Mouse (Mus musculus): ENCODE measurements around the gene Polg2. TPM values are rescaled to one million over a fixed set of nuclear protein-coding genes. Genes with fewer than 3 reads are reported as not detected.
A peak's percentile ranks its signal among the peaks of the same experiment; 100 is the strongest.

The Polg2 gene
- polyA plus RNA-seq, 1 experiment = 4.4 TPM

DNA sequence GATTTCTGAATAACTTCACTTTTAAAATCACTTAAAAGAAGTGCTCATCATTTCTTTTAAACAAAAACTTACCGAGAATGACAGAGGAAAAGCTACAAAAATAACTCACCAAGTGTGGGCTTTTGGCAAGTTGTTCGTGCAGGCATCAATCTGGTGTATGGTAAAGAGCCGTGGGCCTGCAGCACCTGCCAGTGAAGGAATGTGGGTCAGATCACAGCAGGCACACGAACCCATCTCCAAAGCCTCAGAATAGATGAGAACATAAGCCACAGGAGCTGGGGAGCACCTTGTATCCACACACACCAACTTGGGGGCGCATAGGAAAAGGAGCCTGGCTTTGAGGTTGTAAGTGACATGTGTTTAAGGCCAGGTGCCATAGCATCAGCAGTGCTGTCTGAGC lies 43.6 kb upstream of the Polg2 start:
- Histone ChIP-seq H3K36me3 (ENCODE audit: control insufficient read depth, insufficient read depth) (peaks cover 23% of the 10 kb centered on the region), H3K4me3 (no peak overlapping the region), H3K79me2 (ENCODE audit: control insufficient read depth, insufficient read depth) (no peaks in the 10 kb centered on the region), H3K4me2 (ENCODE audit: low read depth) (no peak overlapping the region), H3ac (ENCODE audit: control insufficient read depth, insufficient read length) (no peak overlapping the region), H3K27me3 (ENCODE audit: control insufficient read depth, insufficient read depth, insufficient read length) (no peaks in the 10 kb centered on the region)
- no peak for TF ChIP-seq SRF (IDR thresholded peaks at IDR 0.05; ENCODE audit: control insufficient read depth, insufficient read length, low read depth)
- no peak for TF ChIP-seq TCF12 (IDR thresholded peaks at IDR 0.05; ENCODE audit: insufficient read depth, poor library complexity, severe bottlenecking)
- TF ChIP-seq REST (IDR thresholded peaks at IDR 0.05; ENCODE audit: insufficient read depth, insufficient read length) = no peak
- TF ChIP-seq POLR2AphosphoS2 (IDR thresholded peaks at IDR 0.05; ENCODE audit: insufficient read length, low read depth) = no peak
- TF ChIP-seq POLR2A (IDR thresholded peaks at IDR 0.05; ENCODE audit: insufficient read length, low read depth) = no peak
- no peak for TF ChIP-seq E2F4 (IDR thresholded peaks at IDR 0.05; ENCODE audit: insufficient read depth)
- no peak for TF ChIP-seq TCF3 (IDR thresholded peaks at IDR 0.05; ENCODE audit: insufficient read length, low read depth)
- TF ChIP-seq MYOD1 (IDR thresholded peaks at IDR 0.05; ENCODE audit: control insufficient read depth in 1 of 3, insufficient read length in 2 of 3, low read depth in 2 of 3) = peak in 1 of 3 experiments; percentile 10
- TF ChIP-seq MYOG (IDR thresholded peaks at IDR 0.05; ENCODE audit: control insufficient read depth in 1 of 3, insufficient read depth in 1 of 3, insufficient read length in 2 of 3, low read depth in 2 of 3) = no peak

DNA sequence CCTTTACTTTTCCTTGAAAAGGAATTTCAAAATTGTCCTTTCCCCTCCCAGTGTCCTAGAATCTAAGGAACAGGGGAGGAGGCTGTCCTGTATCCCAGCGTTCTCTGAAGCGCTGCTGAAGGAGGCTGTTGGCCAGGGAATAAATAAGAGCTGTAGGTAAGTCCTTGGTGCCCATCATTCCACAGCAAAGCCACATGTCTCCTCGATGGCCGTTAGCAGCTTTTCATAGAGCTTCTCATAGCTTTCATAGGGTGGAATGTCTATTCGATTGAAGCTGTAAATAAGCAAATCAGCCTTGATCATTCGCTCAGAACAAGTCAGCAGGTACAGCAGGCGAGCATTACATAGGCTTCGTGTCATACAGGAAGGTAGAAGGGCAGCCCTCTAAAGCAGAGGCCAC lies 43.2 kb upstream of the Polg2 start:
- TF ChIP-seq MYOG (IDR thresholded peaks at IDR 0.05; ENCODE audit: control insufficient read depth in 1 of 3, insufficient read depth in 1 of 3, insufficient read length in 2 of 3, low read depth in 2 of 3) = no peak
- no peak for TF ChIP-seq POLR2A (IDR thresholded peaks at IDR 0.05; ENCODE audit: insufficient read length, low read depth)
- TF ChIP-seq TCF12 (IDR thresholded peaks at IDR 0.05; ENCODE audit: insufficient read depth, poor library complexity, severe bottlenecking) = no peak
- no peak for TF ChIP-seq SRF (IDR thresholded peaks at IDR 0.05; ENCODE audit: control insufficient read depth, insufficient read length, low read depth)
- no peak for TF ChIP-seq REST (IDR thresholded peaks at IDR 0.05; ENCODE audit: insufficient read depth, insufficient read length)
- TF ChIP-seq MAX (IDR thresholded peaks at IDR 0.05; ENCODE audit: low read depth) = no peak
- no peak for TF ChIP-seq CEBPB (IDR thresholded peaks at IDR 0.05; ENCODE audit: insufficient read depth, poor library complexity, severe bottlenecking)
- TF ChIP-seq USF1 (IDR thresholded peaks at IDR 0.05; ENCODE audit: low read depth) = no peak
- TF ChIP-seq MYOD1 (IDR thresholded peaks at IDR 0.05; ENCODE audit: control insufficient read depth in 1 of 3, insufficient read length in 2 of 3, low read depth in 2 of 3) = no peak
- no peak for TF ChIP-seq POLR2AphosphoS2 (IDR thresholded peaks at IDR 0.05; ENCODE audit: insufficient read length, low read depth)
- no peak for TF ChIP-seq E2F4 (IDR thresholded peaks at IDR 0.05; ENCODE audit: insufficient read depth)
- no peak for TF ChIP-seq TCF3 (IDR thresholded peaks at IDR 0.05; ENCODE audit: insufficient read length, low read depth)
- H3K4me3 ChIP-seq = no peak overlapping the region
- H3K27me3 ChIP-seq (ENCODE audit: control insufficient read depth, insufficient read depth, insufficient read length) = no peaks in the 10 kb centered on the region
- no peaks in the 10 kb centered on the region for H3K79me2 ChIP-seq (ENCODE audit: control insufficient read depth, insufficient read depth)
- H3K4me2 ChIP-seq (ENCODE audit: low read depth) = no peak overlapping the region
- H3K36me3 ChIP-seq (ENCODE audit: control insufficient read depth, insufficient read depth) = peaks cover 25% of the 10 kb centered on the region
- H3ac ChIP-seq (ENCODE audit: control insufficient read depth, insufficient read length) = no peak overlapping the region

- Histone ChIP-seq H3ac (ENCODE audit: control insufficient read depth, insufficient read length) (no peak overlapping the region), H3K4me2 (ENCODE audit: low read depth) (no peak overlapping the region)
These were observed 42.1 kb upstream of the Polg2 start for GRCm38 (mm10) chr11:106821397-106821796.

GRCm38 (mm10) chr11:106820972-106821371 lies 41.6 kb upstream of the Polg2 start:
- peaks cover 23% of the 10 kb centered on the region for H3K36me3 ChIP-seq (ENCODE audit: control insufficient read depth, insufficient read depth)
- no peaks in the 10 kb centered on the region for H3K27me3 ChIP-seq (ENCODE audit: control insufficient read depth, insufficient read depth, insufficient read length)

More at GRCm38 (mm10) chr11:106821397-106821796, 42.1 kb upstream of the Polg2 start:
- TF ChIP-seq E2F4 (IDR thresholded peaks at IDR 0.05; ENCODE audit: insufficient read depth) = no peak
- H3K4me3 ChIP-seq = no peak overlapping the region
- H3K36me3 ChIP-seq (ENCODE audit: control insufficient read depth, insufficient read depth) = peaks cover 22% of the 10 kb centered on the region
- H3K27me3 ChIP-seq (ENCODE audit: control insufficient read depth, insufficient read depth, insufficient read length) = no peaks in the 10 kb centered on the region
- H3K79me2 ChIP-seq (ENCODE audit: control insufficient read depth, insufficient read depth) = no peaks in the 10 kb centered on the region

DNA sequence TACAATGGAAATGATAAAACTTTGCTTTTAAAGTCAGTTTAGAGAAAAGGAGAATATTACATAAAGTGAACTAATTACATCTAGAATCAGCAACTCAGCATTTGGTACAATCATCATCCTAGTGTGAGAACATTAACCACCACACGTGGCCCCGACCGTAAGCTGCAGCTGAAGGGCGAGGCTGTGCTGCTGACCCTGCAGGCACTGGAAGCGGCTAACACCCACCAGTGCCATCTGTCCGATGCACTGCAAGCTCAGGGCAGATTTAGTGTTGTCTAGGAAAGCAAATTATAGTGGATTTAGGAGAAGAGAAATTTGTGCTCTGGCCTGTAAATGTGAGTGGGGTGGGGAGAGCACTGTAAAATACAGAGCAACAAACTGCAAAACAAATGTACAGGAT lies 40.9 kb upstream of the Polg2 start:
- H3K4me2 ChIP-seq (ENCODE audit: low read depth) = no peak overlapping the region
- no peaks in the 10 kb centered on the region for H3K79me2 ChIP-seq (ENCODE audit: control insufficient read depth, insufficient read depth)
- H3K4me3 ChIP-seq = no peak overlapping the region
- TF ChIP-seq MAX (IDR thresholded peaks at IDR 0.05; ENCODE audit: low read depth) (no peak), POLR2AphosphoS2 (IDR thresholded peaks at IDR 0.05; ENCODE audit: insufficient read length, low read depth) (peak; percentile 47), MYOD1 (IDR thresholded peaks at IDR 0.05; ENCODE audit: control insufficient read depth in 1 of 3, insufficient read length in 2 of 3, low read depth in 2 of 3) (peak in 1 of 3 experiments; percentile 50), REST (IDR thresholded peaks at IDR 0.05; ENCODE audit: insufficient read depth, insufficient read length) (no peak), CEBPB (IDR thresholded peaks at IDR 0.05; ENCODE audit: insufficient read depth, poor library complexity, severe bottlenecking) (no peak), SRF (IDR thresholded peaks at IDR 0.05; ENCODE audit: control insufficient read depth, insufficient read length, low read depth) (no peak), TCF12 (IDR thresholded peaks at IDR 0.05; ENCODE audit: insufficient read depth, poor library complexity, severe bottlenecking) (no peak), E2F4 (IDR thresholded peaks at IDR 0.05; ENCODE audit: insufficient read depth) (no peak), TCF3 (IDR thresholded peaks at IDR 0.05; ENCODE audit: insufficient read length, low read depth) (no peak)
- H3ac ChIP-seq (ENCODE audit: control insufficient read depth, insufficient read length) = no peak overlapping the region
- no peaks in the 10 kb centered on the region for H3K27me3 ChIP-seq (ENCODE audit: control insufficient read depth, insufficient read depth, insufficient read length)
- H3K36me3 ChIP-seq (ENCODE audit: control insufficient read depth, insufficient read depth) = peaks cover 30% of the 10 kb centered on the region

More at GRCm38 (mm10) chr11:106820972-106821371, 41.6 kb upstream of the Polg2 start:
- H3K4me2 ChIP-seq (ENCODE audit: low read depth) = no peak overlapping the region
- H3K79me2 ChIP-seq (ENCODE audit: control insufficient read depth, insufficient read depth) = no peaks in the 10 kb centered on the region
- H3K4me3 ChIP-seq = no peak overlapping the region
- TF ChIP-seq CEBPB (IDR thresholded peaks at IDR 0.05; ENCODE audit: insufficient read depth, poor library complexity, severe bottlenecking) (no peak), E2F4 (IDR thresholded peaks at IDR 0.05; ENCODE audit: insufficient read depth) (no peak), USF1 (IDR thresholded peaks at IDR 0.05; ENCODE audit: low read depth) (no peak), POLR2A (IDR thresholded peaks at IDR 0.05; ENCODE audit: insufficient read length, low read depth) (no peak), MAX (IDR thresholded peaks at IDR 0.05; ENCODE audit: low read depth) (no peak), POLR2AphosphoS2 (IDR thresholded peaks at IDR 0.05; ENCODE audit: insufficient read length, low read depth) (peak; percentile 38), TCF12 (IDR thresholded peaks at IDR 0.05; ENCODE audit: insufficient read depth, poor library complexity, severe bottlenecking) (no peak), MYOG (IDR thresholded peaks at IDR 0.05; ENCODE audit: control insufficient read depth in 1 of 3, insufficient read depth in 1 of 3, insufficient read length in 2 of 3, low read depth in 2 of 3) (no peak)
- no peak overlapping the region for H3ac ChIP-seq (ENCODE audit: control insufficient read depth, insufficient read length)
